Mouse (Mus musculus): ENCODE results near the gene Slc30a7.

Slc30a7 gene

DNA sequence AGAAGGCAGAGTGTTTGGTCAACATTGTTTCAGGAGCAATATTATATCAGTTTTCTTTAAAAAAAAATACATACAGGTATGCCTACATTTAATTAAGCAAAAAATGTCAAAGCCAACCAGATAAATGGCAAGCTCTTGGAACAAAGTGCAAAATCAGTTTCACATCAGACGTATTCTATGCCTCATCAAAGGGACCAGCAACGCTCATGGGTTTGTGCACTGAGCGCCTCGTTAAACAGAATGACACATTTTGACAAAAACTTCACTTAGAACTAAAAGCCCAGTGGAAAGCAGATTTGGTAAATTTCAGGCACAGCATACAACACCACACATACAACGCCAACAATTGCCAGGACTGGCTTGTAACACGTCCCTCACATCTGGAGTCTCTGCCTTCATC lies 62.8 kb downstream of the Slc30a7 start:
- no peak for DNase-seq

DNA sequence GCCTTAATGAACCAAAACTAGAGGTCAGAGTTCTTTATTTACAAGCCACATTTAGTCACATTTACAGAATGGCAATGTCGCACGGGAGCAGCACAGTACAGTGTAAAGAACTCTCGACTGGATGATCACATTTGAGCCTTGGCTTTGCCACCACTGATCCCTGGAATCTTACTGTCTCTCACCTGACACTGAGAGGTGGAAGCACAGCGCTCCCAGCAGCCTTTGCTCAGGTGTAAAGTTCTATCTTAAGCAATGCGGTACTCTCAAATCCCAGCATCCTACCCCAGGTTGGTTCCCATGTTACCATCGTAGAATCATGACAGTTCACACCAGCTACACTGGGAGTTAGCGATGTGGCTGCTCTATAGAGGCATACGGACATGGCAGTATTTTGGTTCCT lies 65.7 kb downstream of the Slc30a7 start:
- DNase-seq = no peak

DNA sequence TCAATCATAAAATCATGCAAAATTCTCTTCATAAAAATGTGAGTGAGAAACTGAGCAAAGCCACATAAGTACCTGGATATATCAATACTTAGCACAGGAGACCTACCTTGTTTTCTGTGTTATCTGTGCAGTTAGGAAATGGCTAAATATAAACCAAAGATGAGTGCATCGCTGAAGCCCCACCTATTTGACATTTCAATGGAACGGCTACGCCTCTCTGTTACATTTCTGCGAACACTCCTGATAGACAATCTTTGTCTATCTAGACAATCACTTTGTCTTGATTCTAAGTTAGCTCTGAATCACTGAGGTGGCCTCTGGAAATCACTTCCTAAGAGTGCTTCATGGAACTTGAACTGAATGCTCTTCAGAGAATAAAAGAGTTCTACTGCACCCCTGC lies 66.7 kb downstream of the Slc30a7 start:
- DNase-seq = no peak

DNA sequence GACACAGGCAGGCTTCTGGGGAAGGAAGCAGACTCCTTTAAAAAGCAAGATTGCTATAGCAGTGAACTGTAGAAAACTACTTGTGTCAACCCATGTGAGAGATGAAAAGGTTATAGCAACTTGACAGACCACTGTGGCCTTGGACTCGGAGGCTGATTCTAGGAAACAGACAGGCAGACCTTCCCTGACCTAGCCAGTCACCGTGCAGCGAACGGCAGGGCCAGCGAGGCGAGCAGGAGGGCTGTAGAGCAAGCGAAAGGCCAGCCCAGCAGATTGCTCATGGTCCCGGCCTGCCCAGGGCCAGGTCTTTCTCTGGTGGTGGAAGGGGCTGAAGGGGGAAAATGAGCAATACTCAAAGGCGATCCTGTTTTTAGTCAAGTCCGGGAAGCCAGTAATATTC lies 69.4 kb downstream of the Slc30a7 start:
- DNase-seq = no peak

DNA sequence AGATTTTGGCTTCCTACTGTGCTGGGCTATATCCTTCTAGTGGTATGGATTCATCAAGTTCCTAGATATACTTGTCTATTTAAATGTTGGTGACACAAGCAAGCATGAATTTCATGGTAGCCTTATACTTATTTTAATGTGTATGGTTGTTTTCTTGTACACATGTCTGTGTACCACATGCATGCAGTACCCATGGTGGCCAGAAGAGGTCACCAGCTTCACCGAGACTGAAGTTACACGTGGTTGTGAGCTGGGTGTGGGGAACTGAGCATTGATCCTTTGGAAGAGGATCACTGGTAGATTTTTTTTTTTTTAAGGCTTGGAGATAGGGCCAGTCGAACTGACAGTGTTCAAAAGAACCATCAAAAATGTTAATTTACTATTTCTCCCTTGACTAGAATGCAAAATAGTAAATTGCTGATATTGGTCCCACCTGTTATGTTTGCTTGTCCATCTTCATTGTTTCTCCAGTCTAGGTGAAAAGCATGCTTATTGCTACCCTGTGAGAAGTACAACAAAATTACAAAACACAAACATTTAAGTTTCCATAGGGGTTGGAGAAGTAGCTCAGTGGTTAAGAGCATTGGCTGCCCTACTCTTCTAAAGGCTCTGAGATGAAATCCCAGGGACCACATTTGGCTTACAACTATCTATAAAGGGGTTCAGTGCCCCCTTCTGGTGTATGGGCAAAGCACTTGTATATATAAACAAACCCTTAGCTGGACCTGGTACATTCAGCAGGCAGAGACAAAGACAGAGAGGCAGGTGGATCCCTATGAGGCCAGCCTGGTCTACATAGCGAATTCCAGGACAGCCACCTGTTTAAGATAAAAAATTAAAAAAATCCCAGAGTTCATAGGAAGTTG lies 70.2 kb downstream of the Slc30a7 start:
- peak; percentile 73 to 77 for DNase-seq

DNA sequence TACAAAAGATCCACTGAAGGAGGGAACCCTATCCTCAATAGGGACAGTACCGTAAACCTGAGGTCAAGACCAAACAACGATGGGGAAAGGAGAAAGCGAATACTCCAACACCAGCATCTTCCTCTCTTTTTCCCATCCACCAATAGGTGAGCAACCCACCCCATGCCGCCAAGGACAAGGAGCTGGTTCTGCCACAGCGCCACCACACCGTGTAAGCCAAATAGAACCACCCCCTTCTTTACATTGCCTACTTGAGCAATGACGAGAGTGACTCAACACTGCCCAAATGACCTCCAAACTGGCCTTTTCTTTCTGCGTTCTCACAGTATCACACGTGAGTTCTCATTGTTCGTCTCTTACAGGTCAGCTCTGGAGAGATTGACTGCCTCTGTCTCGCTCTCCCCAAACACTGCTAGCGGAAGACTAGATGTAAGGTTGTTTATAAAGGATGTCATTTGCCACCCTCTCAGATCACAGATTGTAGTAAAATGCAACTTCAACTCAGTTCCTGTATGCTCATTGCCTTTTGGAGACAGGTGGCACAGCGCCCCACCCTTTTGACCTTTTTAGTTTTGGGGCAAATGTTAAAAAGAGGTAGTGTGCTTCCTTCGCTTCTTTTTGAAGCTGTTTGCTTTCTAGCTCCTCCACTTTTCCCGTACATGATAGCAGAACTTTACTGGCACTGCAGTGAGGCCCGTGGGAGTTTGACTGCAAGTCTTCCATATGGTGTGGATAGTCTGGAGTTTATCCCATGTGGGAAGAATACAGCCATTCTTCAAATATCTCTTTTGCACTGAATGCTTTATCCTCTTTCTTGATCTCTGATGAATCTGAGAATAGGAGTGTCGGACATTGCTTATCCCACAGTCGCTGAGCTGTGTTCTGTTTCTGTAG lies 73.7 kb downstream of the Slc30a7 start:
- DNase-seq = peak; percentile 13 to 37

DNA sequence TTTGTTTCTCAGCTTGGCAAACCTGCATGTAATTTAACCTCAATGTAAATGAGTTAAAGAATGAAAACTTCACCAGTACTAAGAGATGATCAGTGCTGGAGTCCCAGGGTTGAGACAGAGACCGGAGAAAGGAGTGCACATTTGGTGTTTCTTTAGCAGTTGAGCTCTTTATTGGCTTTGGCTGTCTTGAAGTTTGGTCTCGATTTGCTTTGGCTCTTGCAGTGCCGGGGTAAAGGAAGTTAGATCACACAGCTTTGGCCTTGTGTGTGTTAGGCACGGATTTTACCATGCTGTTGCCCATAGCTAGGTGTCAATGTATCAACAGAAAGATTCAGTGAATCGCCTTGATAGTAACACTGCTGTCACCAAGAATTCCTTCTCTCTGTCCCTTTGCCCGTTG lies 75.5 kb downstream of the Slc30a7 start:
- DNase-seq = no peak

DNA sequence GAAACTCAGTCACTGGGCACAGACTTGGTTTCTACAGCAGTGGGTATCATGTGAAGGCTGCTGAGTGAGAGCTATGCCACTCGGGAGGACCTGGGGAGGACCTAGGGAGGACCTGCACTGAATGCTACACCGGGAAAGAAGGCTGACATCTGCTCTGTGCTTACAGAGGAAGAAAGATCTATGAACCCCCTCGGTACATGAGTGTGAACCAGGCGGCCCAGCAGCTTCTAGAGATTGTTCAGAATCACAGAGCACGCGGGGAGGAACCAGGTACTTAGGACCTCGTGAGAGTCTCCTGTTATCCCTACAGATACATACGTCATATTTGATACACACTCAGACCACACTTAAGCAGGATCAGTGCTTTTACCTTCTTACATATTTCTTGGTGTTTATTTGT lies 80.7 kb downstream of the Slc30a7 start:
- no peak for DNase-seq

DNA sequence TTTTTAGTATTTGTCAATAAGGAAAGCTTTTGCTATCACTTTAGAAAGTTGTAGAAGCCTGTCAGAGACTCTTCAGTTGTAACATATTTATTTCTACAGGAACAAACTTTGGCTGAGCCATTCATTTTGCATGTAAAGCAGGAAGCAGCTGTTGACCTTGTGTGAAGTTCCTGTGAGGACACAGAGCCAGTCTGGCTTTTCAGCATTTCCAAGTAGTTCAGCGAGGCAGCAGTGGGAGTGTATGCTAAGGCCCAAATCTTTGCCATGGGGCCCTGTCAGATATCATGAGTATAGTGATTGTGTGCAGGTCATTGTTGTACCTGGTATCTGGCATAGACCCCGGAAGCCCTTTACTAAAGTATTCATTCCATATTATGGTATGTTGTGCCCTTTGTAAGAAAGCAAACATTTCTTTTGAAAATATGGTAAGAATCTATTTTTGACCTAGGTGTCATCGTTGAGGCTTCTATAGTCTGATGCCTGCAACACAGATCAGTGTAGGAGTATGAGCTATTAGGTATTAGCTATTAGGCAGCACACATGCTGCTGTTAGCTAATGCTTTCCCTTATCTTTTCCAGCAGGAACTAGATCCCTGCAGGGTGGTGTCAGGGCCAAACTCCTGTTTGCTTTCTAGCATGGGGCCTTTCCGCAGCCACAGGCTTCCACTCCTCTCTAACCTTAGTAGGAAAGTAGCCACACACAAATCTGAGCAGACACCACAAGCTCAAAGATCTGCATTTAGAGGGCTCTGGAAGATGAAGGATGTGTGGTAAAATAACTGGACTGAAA lies 82.6 kb downstream of the Slc30a7 start:
- DNase-seq = no peak

DNA sequence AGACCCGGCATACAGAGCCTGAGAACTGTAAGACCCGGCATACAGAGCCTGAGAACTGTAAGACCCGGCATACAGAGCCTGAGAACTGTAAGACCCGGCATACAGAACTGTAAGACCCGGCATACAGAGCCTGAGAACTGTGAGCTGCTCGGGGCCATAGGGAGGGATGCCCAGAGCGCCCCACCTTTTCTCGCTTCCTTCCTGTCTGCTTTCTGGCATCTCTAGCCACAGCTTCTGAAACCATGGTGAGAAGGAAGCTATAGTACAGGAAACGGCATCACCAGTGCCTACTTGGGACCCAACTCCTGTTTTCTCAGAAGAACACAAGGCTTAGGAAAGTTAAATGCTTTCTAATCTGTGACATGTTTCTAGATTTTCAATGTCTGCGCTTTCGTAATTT lies 99.8 kb downstream of the Slc30a7 start:
- peak in 1 of 2 experiments; percentile 11 for DNase-seq

DNA sequence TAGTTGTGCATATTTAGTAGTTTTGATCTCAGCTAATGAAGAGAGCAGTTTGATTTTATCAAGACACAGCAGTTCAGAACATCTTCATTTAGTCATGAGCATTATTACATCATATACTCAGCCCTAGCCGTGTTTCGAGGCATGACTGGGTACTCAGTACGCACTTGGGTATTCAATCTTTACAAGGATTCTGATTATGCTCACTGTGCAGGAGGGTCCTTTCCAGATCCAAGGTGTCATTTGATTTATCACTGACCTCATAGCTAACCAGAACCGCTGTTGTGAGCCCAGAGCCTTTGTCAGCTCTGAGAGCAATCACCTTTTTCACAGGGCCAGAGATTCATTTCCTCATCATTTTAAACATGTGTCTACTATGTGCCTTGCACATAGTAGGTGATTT lies 101.6 kb downstream of the Slc30a7 start:
- DNase-seq = no peak

DNA sequence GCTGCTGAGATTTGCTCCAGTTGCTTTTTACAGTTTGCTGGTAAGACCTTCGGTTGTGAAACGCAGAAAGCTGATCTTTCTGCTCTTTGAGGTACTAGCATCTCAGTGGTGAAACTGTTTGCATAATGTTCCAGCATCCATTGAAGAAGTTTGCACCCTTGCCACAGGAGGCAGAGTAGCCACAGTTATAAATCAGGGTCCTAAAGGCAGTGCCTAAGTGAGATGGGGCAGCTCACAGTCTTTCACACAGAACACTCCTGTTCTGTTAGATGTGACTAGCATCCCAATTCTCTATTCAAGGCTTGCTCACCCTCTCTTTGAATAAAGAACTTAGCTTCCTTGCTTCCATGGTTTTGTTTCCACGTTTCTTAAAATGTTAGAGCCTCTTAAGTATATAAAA lies 102.1 kb downstream of the Slc30a7 start:
- DNase-seq = no peak

DNA sequence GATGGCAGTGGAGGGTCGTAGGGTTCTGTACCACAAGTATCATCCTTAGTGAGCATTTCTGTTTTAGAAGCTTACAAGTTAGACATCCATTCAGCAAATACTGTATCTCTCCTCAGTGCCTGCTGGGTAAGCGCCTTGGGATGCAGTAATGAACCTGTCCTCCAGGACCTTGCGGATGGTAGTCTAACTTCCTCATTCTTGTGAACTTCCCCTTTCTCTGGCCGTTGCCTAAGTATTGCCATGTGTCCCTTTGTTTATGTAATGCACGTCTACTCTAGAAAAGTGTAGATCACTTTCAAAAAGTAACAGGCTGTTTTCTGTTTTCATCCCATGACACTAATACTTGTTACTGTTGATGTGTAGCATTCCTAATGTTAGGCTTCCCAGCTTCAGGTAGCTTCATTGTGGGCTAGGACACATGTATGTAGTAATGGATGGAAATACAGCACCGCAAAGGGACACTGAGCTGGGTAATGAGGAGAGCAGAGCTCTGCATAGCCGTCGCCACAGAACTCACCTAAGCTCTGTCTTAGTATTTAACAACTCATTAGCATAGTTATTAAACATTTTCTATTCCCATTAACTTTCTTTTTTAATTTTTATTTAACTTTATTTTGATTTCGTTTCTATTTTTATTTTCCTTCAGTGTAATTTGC lies 104.8 kb downstream of the Slc30a7 start:
- DNase-seq = no peak

DNA sequence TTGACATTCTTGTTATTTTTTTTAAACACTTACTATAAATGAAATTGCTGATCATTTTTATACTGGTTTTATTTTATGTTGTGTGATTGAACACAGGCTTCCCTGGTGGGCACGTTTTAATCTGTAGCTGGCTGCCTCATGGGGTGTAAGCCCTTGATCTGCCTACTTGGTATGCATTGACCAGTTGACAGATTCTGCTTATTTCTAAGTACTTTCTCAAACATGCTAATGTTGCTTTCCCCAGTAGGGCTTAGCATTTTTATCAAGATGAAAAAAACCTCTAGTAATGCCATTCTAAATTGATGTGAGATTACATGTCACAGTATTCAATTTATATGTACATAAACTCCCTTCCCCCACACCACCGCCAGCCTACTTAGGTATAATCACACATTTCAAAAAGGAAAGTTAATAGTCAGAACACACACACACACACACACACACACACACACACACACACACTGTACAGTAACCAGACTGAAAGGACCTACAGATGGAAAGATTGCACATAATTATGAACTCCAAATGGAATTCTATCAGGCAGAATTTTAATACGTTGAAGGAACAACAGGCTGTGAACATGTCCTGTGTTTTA lies 108.8 kb downstream of the Slc30a7 start:
- DNase-seq = no peak

DNA sequence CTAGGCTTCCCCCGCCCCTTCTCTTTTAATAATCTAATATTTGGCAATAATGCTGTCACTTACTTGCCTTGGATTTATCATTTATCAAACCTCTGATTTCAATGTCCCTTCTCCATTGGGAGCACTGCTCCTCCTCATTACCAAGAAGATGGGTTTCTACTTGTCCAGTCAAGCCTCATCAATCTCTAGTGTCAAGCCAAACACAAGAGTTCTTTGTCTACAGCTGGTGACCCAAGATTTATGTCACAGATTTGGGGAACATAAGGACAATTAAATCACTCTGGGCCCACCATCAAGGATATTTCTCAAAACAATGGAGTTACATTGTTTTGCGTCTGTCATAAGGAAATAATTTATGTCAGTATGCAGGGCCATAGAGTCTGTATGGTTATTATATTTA lies 114.0 kb downstream of the Slc30a7 start:
- DNase-seq = no peak

DNA sequence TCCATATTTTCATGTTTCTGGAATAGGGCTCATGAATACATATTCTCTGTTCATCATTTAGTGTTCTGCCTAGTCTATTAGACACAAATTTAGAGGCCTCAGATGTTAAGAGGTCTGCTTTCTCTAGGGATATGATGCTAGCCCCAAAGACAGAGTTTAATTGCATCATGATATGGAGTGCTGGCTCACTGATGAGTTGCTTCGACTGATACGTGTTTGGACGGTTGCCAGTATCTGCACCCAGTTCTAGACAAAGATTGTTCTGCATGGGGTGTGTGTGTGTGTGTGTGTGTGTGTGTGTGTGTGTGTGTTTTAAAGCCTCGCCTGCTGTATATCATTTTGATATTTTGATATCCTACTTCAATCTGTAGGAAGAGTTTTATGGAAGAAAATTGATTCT lies 114.9 kb downstream of the Slc30a7 start:
- DNase-seq = no peak
